Comparison of ENCODE assay signal across 20 mouse cellular contexts in the genomic region with DNA sequence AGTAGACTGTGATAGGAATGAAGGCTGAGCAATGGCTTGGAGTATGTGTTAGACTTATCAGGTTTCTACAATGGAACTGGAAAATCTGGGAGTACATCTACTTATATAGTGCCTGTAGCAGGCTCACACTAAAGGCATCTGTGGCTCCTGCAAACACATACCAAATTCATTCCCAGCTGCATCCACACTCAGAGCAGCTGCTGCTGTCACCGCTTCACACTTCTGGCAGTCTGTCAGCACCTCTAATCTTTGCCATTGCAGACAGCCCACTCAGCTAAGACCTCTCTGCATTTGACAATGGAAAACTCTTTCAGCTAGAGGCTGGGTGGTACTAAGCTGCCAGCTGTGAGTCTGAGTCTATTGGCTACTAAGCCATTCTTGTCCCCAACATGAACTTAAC. TPM values are rescaled to one million over a fixed set of nuclear protein-coding genes. Genes with fewer than 3 reads are reported as not detected.
DNase-seq lines count a peak whose midpoint lies in the region; ATAC-seq lines count a peak whose summit lies in the region.
"Had no signal": no experiment of that assay in that cellular context is flagged by ENCODE, and none has a peak within 500 bp of the region (broad histone marks: within the 10 kb centered on the region; RNA-seq: fewer than 3 reads in every experiment).

No protein-coding gene starts in this region.

- H3K9me3 ChIP-seq in midbrain, embryonic 10.5 days (replicated peaks) = no peaks in the 10 kb centered on the region
- no peaks in the 10 kb centered on the region for H3K9me3 ChIP-seq in midbrain, embryonic 16.5 days (replicated peaks; ENCODE audit: control insufficient read depth, low read length, poor library complexity, severe bottlenecking)
- no peaks in the 10 kb centered on the region for H3K9me3 ChIP-seq in heart, embryonic 13.5 days

- no peak overlapping the region for H3K4me2 ChIP-seq in midbrain, embryonic 16.5 days (ENCODE audit: low read length)
- no peak overlapping the region for H3K4me2 ChIP-seq in heart, embryonic 13.5 days
- H3K4me2 ChIP-seq: hindbrain, embryonic 14.5 days had no signal

- H3K27me3 ChIP-seq in midbrain, embryonic 10.5 days (ENCODE audit: low read depth, poor library complexity, severe bottlenecking) = no peaks in the 10 kb centered on the region
- H3K27me3 ChIP-seq in midbrain, embryonic 16.5 days (ENCODE audit: control insufficient read depth, insufficient read depth, low read depth, low read length) = no peaks in the 10 kb centered on the region
- no peaks in the 10 kb centered on the region for H3K27me3 ChIP-seq in heart, embryonic 13.5 days (replicated peaks)

- no peak overlapping the region for H3K4me3 ChIP-seq in midbrain, embryonic 10.5 days
- no peak overlapping the region for H3K4me3 ChIP-seq in midbrain, embryonic 16.5 days (ENCODE audit: low read depth, low read length)
- no peak overlapping the region for H3K4me3 ChIP-seq in heart, embryonic 13.5 days
- H3K4me3 ChIP-seq: erythroblast, embryonic 14.5 days had no signal

- H3K4me1 ChIP-seq in midbrain, embryonic 10.5 days = peaks cover 19% of the 10 kb centered on the region
- no peaks in the 10 kb centered on the region for H3K4me1 ChIP-seq in midbrain, embryonic 16.5 days (ENCODE audit: control insufficient read depth, insufficient read depth, low read length)
- peaks cover 18% of the 10 kb centered on the region; the same call in 1 of the 2 replicates for H3K4me1 ChIP-seq in heart, embryonic 13.5 days

- WGBS in midbrain, embryonic 10.5 days = 62% methylated on average over 1 of the region's 1 CpGs
- WGBS in midbrain, embryonic 16.5 days = 33% methylated on average over 1 of the region's 1 CpGs
- 44% methylated on average over 1 of the region's 1 CpGs for WGBS in heart, embryonic 13.5 days

- H3K9ac ChIP-seq in midbrain, embryonic 16.5 days (ENCODE audit: low read depth, low read length) = no peak overlapping the region
- no peak overlapping the region for H3K9ac ChIP-seq in heart, embryonic 13.5 days
- H3K9ac ChIP-seq: hindbrain, embryonic 14.5 days; liver, postnatal 0 days had no signal

- peaks cover 44% of the 10 kb centered on the region for H3K36me3 ChIP-seq in midbrain, embryonic 10.5 days
- no peaks in the 10 kb centered on the region for H3K36me3 ChIP-seq in midbrain, embryonic 16.5 days (ENCODE audit: control insufficient read depth, insufficient read depth, low read length)
- H3K36me3 ChIP-seq in heart, embryonic 13.5 days = peaks cover 10% of the 10 kb centered on the region; the same call in 1 of the 2 replicates

- ATAC-seq in midbrain, embryonic 16.5 days = no peak
- ATAC-seq in heart, embryonic 13.5 days (ENCODE audit: extremely low read depth, insufficient number of reproducible peaks, low FRiP score, low TSS enrichment) = peak; percentile 70
- ATAC-seq: liver, postnatal 0 days had no signal

- no peak overlapping the region for H3K27ac ChIP-seq in midbrain, embryonic 10.5 days (replicated peaks)
- H3K27ac ChIP-seq in midbrain, embryonic 16.5 days (ENCODE audit: low read length) = no peak overlapping the region
- H3K27ac ChIP-seq in heart, embryonic 13.5 days (replicated peaks) = peak overlapping the region; percentile 42; the same call in 1 of the 2 replicates
- H3K27ac ChIP-seq: hindbrain, embryonic 14.5 days had no signal

- peak; percentile 7 to 17 for DNase-seq in frontal cortex, adult 2 months (ENCODE audit: extremely low spot score in 1 of 2, low spot score in 1 of 2)
- no peak for DNase-seq in frontal cortex, postnatal 14 days (ENCODE audit: low spot score in 2 of 2)
- DNase-seq in midbrain, embryonic 10.5 days (ENCODE audit: low spot score) = peak; percentile 35
- peak; percentile 74 for DNase-seq in heart, postnatal 4 days
- DNase-seq in thymus, postnatal 14 days = no peak
- DNase-seq in spleen, adult 12 weeks (ENCODE audit: low spot score) = no peak
- DNase-seq: adrenal gland, postnatal 14 days; gastrocnemius, postnatal 36 days; kidney, adult 11 months; kidney, postnatal 14 days; liver, postnatal 0 days; spleen, adult 18-20 months; thymus, postnatal 25 days had no signal

RNA-seq across cellular contexts. Expression of a gene that starts 24.3 kb away (rescaled TPM):
- polyA plus RNA-seq in frontal cortex, adult 2 months (2012; rRNA removed) = 11.3 and 15.9 TPM in 2 replicates
- polyA plus RNA-seq in midbrain, embryonic 10.5 days (2016; fragmentation: Nextera tagmentation; extraction: Ambion mirVana) = 23.5 and 23.6 TPM in 2 replicates
- 12.4 and 14.2 TPM in 2 replicates for polyA plus RNA-seq in midbrain, embryonic 16.5 days (2015; fragmentation: Nextera tagmentation; extraction: Ambion mirVana)
- polyA plus RNA-seq in heart, embryonic 13.5 days (2015; fragmentation: Nextera tagmentation; extraction: Ambion mirVana) = 14.0 and 16.5 TPM in 2 replicates
- total RNA-seq in heart, postnatal 4 days (2021) = 10 to 100 TPM; 11.5 to 12.9 TPM

RNA-seq across cellular contexts. Expression of a gene that starts 36.1 kb away (rescaled TPM):
- polyA plus RNA-seq in frontal cortex, adult 2 months (2012; rRNA removed) = not detected in 2 replicates
- 1.00 and 1.2 TPM in 2 replicates for polyA plus RNA-seq in midbrain, embryonic 10.5 days (2016; fragmentation: Nextera tagmentation; extraction: Ambion mirVana)
- polyA plus RNA-seq in midbrain, embryonic 16.5 days (2015; fragmentation: Nextera tagmentation; extraction: Ambion mirVana) = 0.15 and 0.21 TPM in 2 replicates
- not detected in 2 replicates for polyA plus RNA-seq in heart, embryonic 13.5 days (2015; fragmentation: Nextera tagmentation; extraction: Ambion mirVana)
- total RNA-seq in heart, postnatal 4 days (2021) = not detected
- total RNA-seq: adrenal gland, postnatal 14 days; gastrocnemius, postnatal 36 days; layer of hippocampus, postnatal 25 days; MEL had no signal
- polyA plus RNA-seq: erythroblast, embryonic 14.5 days; limb, embryonic 11.5 days had no signal

Comparison
In these comparisons a context has a peak if more than half of its experiments do, and no peak if none do; other contexts are left out.
1. DNase-seq: peak in frontal cortex, adult 2 months (2 of 2), midbrain, embryonic 10.5 days (single experiment) and heart, postnatal 4 days (single experiment); none in frontal cortex, postnatal 14 days (0 of 2), thymus, postnatal 14 days (single experiment) and spleen, adult 12 weeks (single experiment).